Mouse (Mus musculus): ENCODE results near the gene Bicral. TPM values are rescaled to one million over a fixed set of nuclear protein-coding genes. Genes with fewer than 3 reads are reported as not detected.

Gene Bicral
- polyA plus RNA-seq, 1 experiment: 11.4 TPM

DNA sequence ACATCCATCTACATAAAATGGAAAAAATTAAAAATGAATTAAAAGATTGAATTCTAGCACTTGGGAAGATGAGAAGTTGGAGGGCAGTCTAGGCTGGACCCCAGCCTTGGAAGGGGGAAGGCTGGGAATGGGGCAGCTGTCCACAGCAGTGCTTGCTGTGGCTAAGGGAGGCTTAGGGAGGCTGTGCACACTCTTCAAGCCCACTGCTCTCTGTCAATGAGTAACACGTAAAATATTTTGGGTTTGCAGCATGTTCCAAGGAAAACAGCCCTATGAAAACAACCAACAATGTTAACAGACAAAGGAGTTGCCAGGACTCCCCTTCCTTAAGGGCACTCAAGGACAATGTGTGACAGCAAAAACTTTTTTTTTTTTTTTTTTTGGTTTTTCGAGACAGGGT, 15.3 kb downstream of the Bicral start:
- H3K4me3 ChIP-seq (ENCODE audit: insufficient read depth, low read depth, low read length): no peak overlapping the region
- DNase-seq: peak; percentile 76
- TF ChIP-seq POLR2A (IDR thresholded peaks at IDR 0.05; ENCODE audit: low read depth, low read length) (no peak), CTCF (conservative IDR thresholded peaks at IDR 0.05; ENCODE audit: insufficient read depth, insufficient read length, low read depth, low read length) (no peak)
- 8% methylated on average over 2 of the region's 2 CpGs for WGBS
- H3K27ac ChIP-seq (ENCODE audit: insufficient read depth, low read depth, low read length): peak overlapping the region; percentile 46; the same call in 1 of the 2 replicates
- H3K4me1 ChIP-seq (ENCODE audit: control insufficient read depth, insufficient read depth, low read length): peaks cover 12% of the 10 kb centered on the region
- no peaks in the 10 kb centered on the region for H3K27me3 ChIP-seq (replicated peaks; ENCODE audit: control insufficient read depth, insufficient read depth, low read length)
- no peaks in the 10 kb centered on the region for H3K36me3 ChIP-seq (ENCODE audit: control insufficient read depth, insufficient read depth, low read length)

DNA sequence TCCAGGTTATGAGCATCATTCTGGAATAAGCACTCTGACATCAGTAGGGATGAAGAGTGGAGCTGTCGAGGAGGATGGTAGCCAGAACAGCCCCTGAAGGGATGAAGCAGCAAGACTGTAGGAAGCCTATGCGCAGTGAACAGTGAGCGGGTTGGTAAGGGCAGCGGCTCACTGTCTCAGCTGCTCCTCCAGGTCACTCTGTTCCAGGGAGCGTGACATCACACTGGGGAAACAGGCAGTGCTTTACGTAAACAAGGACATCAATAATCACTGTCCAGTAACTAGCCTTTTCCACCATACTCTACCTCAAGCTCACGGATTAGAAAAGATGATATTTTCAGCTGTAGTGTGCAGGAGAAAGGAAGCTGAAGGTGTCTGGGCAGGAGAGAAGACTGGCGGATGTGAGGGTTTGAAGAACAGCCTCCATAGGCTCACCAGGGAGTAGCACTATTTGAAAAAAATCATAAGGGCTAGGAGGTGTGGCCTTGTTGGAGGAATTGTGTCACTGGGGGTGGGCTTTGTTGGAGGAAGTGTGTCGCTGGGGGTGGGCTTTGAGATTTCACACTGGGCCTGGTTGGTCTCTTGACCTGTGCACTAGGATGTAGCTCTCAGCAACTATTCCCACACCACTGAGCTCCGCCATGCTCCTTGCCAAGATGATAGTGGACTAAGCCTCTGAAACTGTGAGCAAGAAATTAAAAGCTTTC, 17.8 kb downstream of the Bicral start:
- DNase-seq: no peak
- 92% methylated on average over 10 of the region's 10 CpGs for WGBS
- H3K4me3 ChIP-seq (ENCODE audit: insufficient read depth, low read depth, low read length): no peak overlapping the region
- no peak overlapping the region for H3K27ac ChIP-seq (ENCODE audit: insufficient read depth, low read depth, low read length)
- H3K27me3 ChIP-seq (replicated peaks; ENCODE audit: control insufficient read depth, insufficient read depth, low read length): no peaks in the 10 kb centered on the region
- no peaks in the 10 kb centered on the region for H3K36me3 ChIP-seq (ENCODE audit: control insufficient read depth, insufficient read depth, low read length)
- TF ChIP-seq POLR2A (IDR thresholded peaks at IDR 0.05; ENCODE audit: low read depth, low read length): no peak
- no peak for TF ChIP-seq CTCF (conservative IDR thresholded peaks at IDR 0.05; ENCODE audit: insufficient read depth, insufficient read length, low read depth, low read length)
- H3K4me1 ChIP-seq (ENCODE audit: control insufficient read depth, insufficient read depth, low read length): peaks cover 18% of the 10 kb centered on the region

DNA sequence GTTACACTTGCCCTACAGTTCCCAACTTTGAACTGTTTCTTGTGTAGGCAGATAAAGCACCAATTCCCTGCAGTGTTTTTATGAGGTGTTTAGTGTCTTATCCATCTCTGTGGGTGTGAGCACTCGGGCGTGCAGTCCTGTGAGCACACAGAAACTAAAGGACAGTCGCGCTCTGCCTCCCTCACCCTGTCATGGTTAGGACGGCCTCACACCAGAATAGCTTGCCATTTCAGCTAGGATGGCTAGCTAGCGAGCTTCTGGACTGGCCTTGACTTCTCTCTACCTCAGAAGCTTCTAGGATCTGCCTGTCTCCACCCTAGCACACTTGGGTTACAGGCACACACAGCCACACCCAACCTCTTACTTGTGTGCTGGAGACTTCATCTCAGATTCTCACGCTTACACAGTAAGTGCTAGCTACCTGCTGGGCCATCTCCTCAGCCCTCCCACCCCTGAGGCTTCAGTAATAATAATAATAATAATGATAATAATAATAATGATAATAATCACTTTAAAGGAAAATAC, 19.8 kb downstream of the Bicral start:
- Histone ChIP-seq H3K27me3 (replicated peaks; ENCODE audit: control insufficient read depth, insufficient read depth, low read length) (no peaks in the 10 kb centered on the region), H3K4me1 (ENCODE audit: control insufficient read depth, insufficient read depth, low read length) (peaks cover 12% of the 10 kb centered on the region), H3K36me3 (ENCODE audit: control insufficient read depth, insufficient read depth, low read length) (no peaks in the 10 kb centered on the region), H3K27ac (ENCODE audit: insufficient read depth, low read depth, low read length) (no peak overlapping the region), H3K4me3 (ENCODE audit: insufficient read depth, low read depth, low read length) (no peak overlapping the region)
- no peak for TF ChIP-seq POLR2A (IDR thresholded peaks at IDR 0.05; ENCODE audit: low read depth, low read length)
- no peak for TF ChIP-seq CTCF (conservative IDR thresholded peaks at IDR 0.05; ENCODE audit: insufficient read depth, insufficient read length, low read depth, low read length)
- DNase-seq: no peak
- 53% methylated on average over 7 of the region's 7 CpGs for WGBS

DNA sequence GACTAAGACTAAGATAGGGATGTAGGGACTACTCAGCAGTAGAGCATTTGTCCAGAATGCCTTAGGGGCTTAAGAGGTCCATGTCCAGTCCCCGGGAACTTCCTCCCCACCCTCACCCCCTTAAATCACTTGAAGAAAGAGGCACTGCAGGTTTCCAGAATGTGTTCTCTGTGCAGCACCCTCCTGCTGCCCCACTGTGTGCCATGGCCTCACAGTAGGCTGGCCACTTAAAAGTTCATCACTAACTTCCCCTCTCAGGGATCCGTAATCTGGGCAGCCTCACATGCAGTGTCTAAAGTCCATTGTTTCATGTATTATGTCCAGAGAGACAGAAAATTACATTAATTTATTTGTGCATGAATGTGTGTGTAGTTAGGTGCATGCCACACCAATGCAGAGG, 20.4 kb downstream of the Bicral start:
- Histone ChIP-seq H3K27me3 (replicated peaks; ENCODE audit: control insufficient read depth, insufficient read depth, low read length) (no peaks in the 10 kb centered on the region), H3K4me1 (ENCODE audit: control insufficient read depth, insufficient read depth, low read length) (peaks cover 15% of the 10 kb centered on the region), H3K27ac (ENCODE audit: insufficient read depth, low read depth, low read length) (no peak overlapping the region), H3K4me3 (ENCODE audit: insufficient read depth, low read depth, low read length) (no peak overlapping the region), H3K36me3 (ENCODE audit: control insufficient read depth, insufficient read depth, low read length) (no peaks in the 10 kb centered on the region)
- WGBS: 54% methylated on average over 2 of the region's 2 CpGs
- DNase-seq: no peak
- no peak for TF ChIP-seq POLR2A (IDR thresholded peaks at IDR 0.05; ENCODE audit: low read depth, low read length)
- TF ChIP-seq CTCF (conservative IDR thresholded peaks at IDR 0.05; ENCODE audit: insufficient read depth, insufficient read length, low read depth, low read length): no peak

DNA sequence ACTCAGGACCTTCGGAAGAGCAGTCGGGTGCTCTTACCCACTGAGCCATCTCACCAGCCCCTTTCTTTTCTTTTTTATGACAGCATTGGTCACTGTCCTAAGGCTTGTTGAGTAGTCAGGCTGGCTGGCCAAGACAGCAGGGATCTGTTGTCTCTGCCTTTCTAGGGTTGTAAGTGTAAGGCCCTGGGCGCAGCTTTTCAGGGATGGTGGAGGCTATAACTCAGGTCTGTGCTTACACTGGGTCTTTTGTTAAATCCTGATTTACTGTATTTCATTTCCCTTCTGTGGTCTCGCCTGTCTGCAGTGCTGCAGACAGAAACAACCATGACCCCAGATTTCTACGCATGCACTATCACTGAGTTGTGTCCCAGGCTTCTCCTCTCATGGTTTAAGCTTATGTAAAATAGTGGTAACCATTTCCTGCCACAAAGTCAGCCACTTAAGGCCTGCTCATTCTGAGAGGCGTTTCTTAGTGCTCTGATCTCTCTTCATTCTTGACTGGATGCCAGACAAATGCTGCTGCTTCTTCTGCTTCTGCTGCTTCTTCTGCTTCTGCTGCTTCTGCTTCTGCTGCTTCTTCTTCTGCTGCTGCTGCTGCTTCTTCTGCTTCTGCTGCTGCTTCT, 23.1 kb downstream of the Bicral start:
- Histone ChIP-seq H3K4me3 (ENCODE audit: insufficient read depth, low read depth, low read length) (no peak overlapping the region), H3K4me1 (ENCODE audit: control insufficient read depth, insufficient read depth, low read length) (peaks cover 37% of the 10 kb centered on the region), H3K36me3 (ENCODE audit: control insufficient read depth, insufficient read depth, low read length) (no peaks in the 10 kb centered on the region), H3K27ac (ENCODE audit: insufficient read depth, low read depth, low read length) (0 out of 2 replicates have a peak overlapping the region, but pooled peaks have one; percentile 7), H3K27me3 (replicated peaks; ENCODE audit: control insufficient read depth, insufficient read depth, low read length) (no peaks in the 10 kb centered on the region)
- TF ChIP-seq CTCF (conservative IDR thresholded peaks at IDR 0.05; ENCODE audit: insufficient read depth, insufficient read length, low read depth, low read length) (no peak), POLR2A (IDR thresholded peaks at IDR 0.05; ENCODE audit: low read depth, low read length) (no peak)
- no peak for DNase-seq
- WGBS: 79% methylated on average over 6 of the region's 6 CpGs

DNA sequence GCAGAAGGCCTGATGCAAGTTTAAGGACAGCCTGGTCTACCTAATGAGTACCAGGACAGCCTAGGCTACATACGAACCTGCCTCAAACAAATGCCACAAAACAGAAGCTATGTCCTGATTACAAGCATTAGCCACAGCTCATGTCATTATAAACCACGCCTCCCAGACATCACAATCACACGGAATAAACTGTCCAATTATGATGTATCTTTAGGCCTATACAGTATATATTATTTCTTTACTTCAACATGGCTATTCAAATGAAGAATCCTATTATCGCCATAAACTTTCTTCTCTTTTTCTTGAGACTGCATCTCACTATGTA, 25.3 kb downstream of the Bicral start:
- DNase-seq: no peak
- Histone ChIP-seq H3K27ac (ENCODE audit: insufficient read depth, low read depth, low read length) (peak overlapping the region; percentile 77), H3K4me3 (ENCODE audit: insufficient read depth, low read depth, low read length) (no peak overlapping the region), H3K36me3 (ENCODE audit: control insufficient read depth, insufficient read depth, low read length) (no peaks in the 10 kb centered on the region), H3K4me1 (ENCODE audit: control insufficient read depth, insufficient read depth, low read length) (peaks cover 30% of the 10 kb centered on the region), H3K27me3 (replicated peaks; ENCODE audit: control insufficient read depth, insufficient read depth, low read length) (no peaks in the 10 kb centered on the region)
- WGBS: 85% methylated on average over 4 of the region's 4 CpGs
- TF ChIP-seq POLR2A (IDR thresholded peaks at IDR 0.05; ENCODE audit: low read depth, low read length): no peak
- TF ChIP-seq CTCF (conservative IDR thresholded peaks at IDR 0.05; ENCODE audit: insufficient read depth, insufficient read length, low read depth, low read length): no peak
